Mouse (Mus musculus) kidney, adult 2 months (tissue): ENCODE measurements around the gene Dclk3. TPM values are rescaled to one million over a fixed set of nuclear protein-coding genes. Genes with fewer than 3 reads are reported as not detected.
A peak's percentile ranks its signal among the peaks of the same experiment; 100 is the strongest.

ENCODE experiments used
- DNase-seq: peaks from one replicate; pipeline ENCODE4 v3.0.0; 2021
- H3K27ac ChIP-seq: fragments of 200-500 bp; 2 replicates; pipeline ENCODE4 v1.5.1; 2012; ENCODE audit warnings: low read depth, low read length, control low read depth, inconsistent platforms; ENCODE audit not compliant: insufficient read depth
- H3K27me3 ChIP-seq: fragments of 200-500 bp; replicated peaks from 2 replicates; pipeline ENCODE4 v1.6.1; 2012; ENCODE audit warnings: mild to moderate bottlenecking, moderate library complexity, low read length, inconsistent platforms; ENCODE audit not compliant: control insufficient read depth, insufficient read depth
- H3K36me3 ChIP-seq: fragments of 200-500 bp; 2 replicates; pipeline ENCODE4 v1.6.1; 2012; ENCODE audit warnings: mild to moderate bottlenecking, moderate library complexity, low read length, inconsistent platforms; ENCODE audit not compliant: control insufficient read depth, insufficient read depth
- H3K4me1 ChIP-seq: fragments of 200-500 bp; 2 replicates; pipeline ENCODE4 v1.6.1; 2011; ENCODE audit warnings: low read length; ENCODE audit not compliant: control insufficient read depth, insufficient read depth
- H3K4me3 ChIP-seq: fragments of 200-500 bp; 2 replicates; pipeline ENCODE4 v1.5.1; 2011; ENCODE audit warnings: mild to moderate bottlenecking, low read depth, low read length, control low read depth; ENCODE audit not compliant: insufficient read depth
- CTCF ChIP-seq: fragments of 200-500 bp; conservative IDR thresholded peaks from 2 replicates; pipeline ENCODE4 v1.5.1; 2011; ENCODE audit warnings: low read depth, mild to moderate bottlenecking, control low read depth, low read length, moderate library complexity, mixed read lengths; ENCODE audit not compliant: insufficient read depth, insufficient read length
- POLR2A ChIP-seq: fragments of 200-500 bp; IDR thresholded peaks from one replicate; pipeline ENCODE4 v1.6.1; 2011; ENCODE audit warnings: low read depth, low read length, control low read depth
- WGBS: fragments of 180-500 bp; shearing (Covaris S2); methylation state at CpG from one replicate; pipeline ENCODE4 v1.1.7; 2018; 5-methylcytosine and 5-hydroxymethylcytosine counted together
- polyA plus RNA-seq: library from polyadenylated mRNA; depleted of rRNA; stranded (reverse); fragments of >200 nt; gene quantifications from 2 replicates; pipeline ENCODE4 v1.2.3, GENCODE M21; 2012

The Dclk3 gene
- polyA plus RNA-seq, 1 experiment, result 22.1 TPM

- 44% methylated on average over 6 of the region's 6 CpGs for WGBS
- Histone ChIP-seq H3K27ac (peak overlapping the region; percentile 90), H3K27me3 (no peaks in the 10 kb centered on the region), H3K36me3 (no peaks in the 10 kb centered on the region), H3K4me3 (peak overlapping the region; percentile 71), H3K4me1 (peaks cover 15% of the 10 kb centered on the region)
- TF ChIP-seq POLR2A, result no peak
- TF ChIP-seq CTCF, result no peak
- DNase-seq, result peak; percentile 87
Observed at GRCm38 (mm10) chr9:111440446-111440845, 1.6 kb downstream of the Dclk3 start.

GRCm38 (mm10) chr9:111441151-111441550 lies 2.3 kb downstream of the Dclk3 start:
- peaks cover 15% of the 10 kb centered on the region for H3K4me1 ChIP-seq
- 53% methylated on average over 2 of the region's 2 CpGs for WGBS

GRCm38 (mm10) chr9:111446204-111446603 lies 7.3 kb downstream of the Dclk3 start:
- H3K27ac ChIP-seq, result no peak overlapping the region
- H3K36me3 ChIP-seq, result no peaks in the 10 kb centered on the region
- peaks cover 31% of the 10 kb centered on the region for H3K4me1 ChIP-seq
- no peak for DNase-seq
- 70% methylated on average over 2 of the region's 2 CpGs for WGBS
- TF ChIP-seq CTCF (no peak), POLR2A (no peak)
- no peaks in the 10 kb centered on the region for H3K27me3 ChIP-seq
- no peak overlapping the region for H3K4me3 ChIP-seq

More at GRCm38 (mm10) chr9:111441151-111441550, 2.3 kb downstream of the Dclk3 start:
- H3K27ac ChIP-seq, result peak overlapping the region; percentile 90
- H3K27me3 ChIP-seq, result no peaks in the 10 kb centered on the region
- DNase-seq, result peak; percentile 89
- no peaks in the 10 kb centered on the region for H3K36me3 ChIP-seq
- TF ChIP-seq POLR2A (no peak), CTCF (0 out of 2 replicates have a peak, but pooled peaks have one; percentile 3)
- no peak overlapping the region for H3K4me3 ChIP-seq

GRCm38 (mm10) chr9:111448976-111449375 lies 10.1 kb downstream of the Dclk3 start:
- Histone ChIP-seq H3K4me1 (peaks cover 29% of the 10 kb centered on the region), H3K27ac (peak overlapping the region; percentile 58), H3K36me3 (no peaks in the 10 kb centered on the region), H3K27me3 (no peaks in the 10 kb centered on the region), H3K4me3 (no peak overlapping the region)
- TF ChIP-seq CTCF, result no peak
- TF ChIP-seq POLR2A, result no peak
- WGBS, result 30% methylated on average over 2 of the region's 2 CpGs
- peak; percentile 75 for DNase-seq

- Histone ChIP-seq H3K27me3 (no peaks in the 10 kb centered on the region), H3K4me3 (no peak overlapping the region), H3K27ac (peak overlapping the region; percentile 58), H3K4me1 (peaks cover 30% of the 10 kb centered on the region), H3K36me3 (no peaks in the 10 kb centered on the region)
- no peak for TF ChIP-seq CTCF
- TF ChIP-seq POLR2A, result no peak
- 64% methylated on average over 5 of the region's 5 CpGs for WGBS
- no peak for DNase-seq
Observed at GRCm38 (mm10) chr9:111449880-111450279, 11.0 kb downstream of the Dclk3 start.

- H3K36me3 ChIP-seq, result no peaks in the 10 kb centered on the region
- 43% methylated on average over 12 of the region's 12 CpGs for WGBS
- TF ChIP-seq POLR2A (no peak), CTCF (no peak)
- H3K4me1 ChIP-seq, result peaks cover 30% of the 10 kb centered on the region
- H3K27me3 ChIP-seq, result no peaks in the 10 kb centered on the region
- no peak overlapping the region for H3K4me3 ChIP-seq
- peak; percentile 75 for DNase-seq
- H3K27ac ChIP-seq, result peak overlapping the region; percentile 66
Observed at GRCm38 (mm10) chr9:111450853-111451404, 12.0 kb downstream of the Dclk3 start.

GRCm38 (mm10) chr9:111453895-111454294 lies 15.0 kb downstream of the Dclk3 start:
- Histone ChIP-seq H3K4me1 (peaks cover 28% of the 10 kb centered on the region), H3K27me3 (no peaks in the 10 kb centered on the region), H3K36me3 (no peaks in the 10 kb centered on the region), H3K4me3 (no peak overlapping the region), H3K27ac (no peak overlapping the region)
- TF ChIP-seq CTCF (no peak), POLR2A (no peak)
- WGBS, result 51% methylated on average over 3 of the region's 3 CpGs
- no peak for DNase-seq
